Mouse (Mus musculus) myocyte (in vitro differentiated cells): ENCODE results near the gene Osbpl3. TPM values are rescaled to one million over a fixed set of nuclear protein-coding genes. Genes with fewer than 3 reads are reported as not detected.
A peak's percentile ranks its signal among the peaks of the same experiment; 100 is the strongest.

Experiments used
- H3K27me3 ChIP-seq: one replicate; pipeline ENCODE4 v1.6.1; 2011; ENCODE audit not compliant: control insufficient read depth, insufficient read depth, insufficient read length
- H3K36me3 ChIP-seq: one replicate; pipeline ENCODE4 v1.6.1; 2011; ENCODE audit not compliant: control insufficient read depth, insufficient read depth
- H3K4me2 ChIP-seq: one replicate; pipeline ENCODE4 v1.6.1; 2011; ENCODE audit warnings: low read depth, control low read depth
- H3K4me3 ChIP-seq: one replicate; pipeline ENCODE4 v1.5.1; 2011; ENCODE audit warnings: mild to moderate bottlenecking, control low read depth, moderate library complexity
- H3K79me2 ChIP-seq: one replicate; pipeline ENCODE4 v1.6.1; 2011; ENCODE audit not compliant: control insufficient read depth, insufficient read depth
- H3ac ChIP-seq: one replicate; pipeline ENCODE4 v1.6.1; 2011; ENCODE audit not compliant: control insufficient read depth, insufficient read length
- CEBPB ChIP-seq: IDR thresholded peaks from 2 replicates; pipeline ENCODE4 v1.6.1; 2011; ENCODE audit warnings: mild to moderate bottlenecking, moderate library complexity; ENCODE audit not compliant: poor library complexity, insufficient read depth, severe bottlenecking
- E2F4 ChIP-seq: IDR thresholded peaks from one replicate; pipeline ENCODE4 v1.6.1; 2011; ENCODE audit warnings: mild to moderate bottlenecking, control low read depth, moderate library complexity; ENCODE audit not compliant: insufficient read depth
- MAX ChIP-seq: IDR thresholded peaks from one replicate; pipeline ENCODE4 v1.6.1; 2011; ENCODE audit warnings: low read depth, mild to moderate bottlenecking, control low read depth
- MYOD1 ChIP-seq, 3 experiments: IDR thresholded peaks; one replicate each; pipeline ENCODE4 v1.6.1; 2011; ENCODE audit warnings: control low read depth in 2 of 3, low read depth in 2 of 3, mild to moderate bottlenecking in 2 of 3, moderate library complexity in 1 of 3; ENCODE audit not compliant: insufficient read length in 2 of 3, control insufficient read depth in 1 of 3
- MYOG ChIP-seq, 3 experiments: IDR thresholded peaks; one replicate each; pipeline ENCODE4 v1.6.1; 2011; ENCODE audit warnings: control low read depth in 2 of 3, low read depth in 2 of 3, mild to moderate bottlenecking in 2 of 3; ENCODE audit not compliant: insufficient read length in 2 of 3, control insufficient read depth in 1 of 3, insufficient read depth in 1 of 3
- POLR2A ChIP-seq: IDR thresholded peaks from one replicate; pipeline ENCODE4 v1.6.1; 2011; ENCODE audit warnings: low read depth, mild to moderate bottlenecking, control low read depth, moderate library complexity; ENCODE audit not compliant: insufficient read length
- POLR2AphosphoS2 ChIP-seq: IDR thresholded peaks from one replicate; pipeline ENCODE4 v1.6.1; 2011; ENCODE audit warnings: low read depth, control low read depth; ENCODE audit not compliant: insufficient read length
- REST ChIP-seq: IDR thresholded peaks from one replicate; pipeline ENCODE4 v1.6.1; 2011; ENCODE audit warnings: mild to moderate bottlenecking, control low read depth, moderate library complexity; ENCODE audit not compliant: insufficient read depth, insufficient read length
- SRF ChIP-seq: IDR thresholded peaks from one replicate; pipeline ENCODE4 v1.6.1; 2011; ENCODE audit warnings: low read depth; ENCODE audit not compliant: control insufficient read depth, insufficient read length
- TCF12 ChIP-seq: IDR thresholded peaks from one replicate; pipeline ENCODE4 v1.6.1; 2011; ENCODE audit warnings: mild to moderate bottlenecking, control low read depth; ENCODE audit not compliant: poor library complexity, insufficient read depth, severe bottlenecking
- TCF3 ChIP-seq: IDR thresholded peaks from one replicate; pipeline ENCODE4 v1.6.1; 2011; ENCODE audit warnings: low read depth, control low read depth; ENCODE audit not compliant: insufficient read length
- USF1 ChIP-seq: IDR thresholded peaks from one replicate; pipeline ENCODE4 v1.6.1; 2011; ENCODE audit warnings: low read depth, mild to moderate bottlenecking, control low read depth, moderate library complexity
- polyA plus RNA-seq: library from polyadenylated mRNA; unstranded; fragments of >200 nt; fragmentation: generic; extraction: Trizol; gene quantifications from one replicate; pipeline ENCODE4 v1.2.1, GENCODE M21; 2012; ENCODE audit warnings: missing spikeins

The Osbpl3 gene
- polyA plus RNA-seq, 1 experiment = 8.9 TPM

DNA sequence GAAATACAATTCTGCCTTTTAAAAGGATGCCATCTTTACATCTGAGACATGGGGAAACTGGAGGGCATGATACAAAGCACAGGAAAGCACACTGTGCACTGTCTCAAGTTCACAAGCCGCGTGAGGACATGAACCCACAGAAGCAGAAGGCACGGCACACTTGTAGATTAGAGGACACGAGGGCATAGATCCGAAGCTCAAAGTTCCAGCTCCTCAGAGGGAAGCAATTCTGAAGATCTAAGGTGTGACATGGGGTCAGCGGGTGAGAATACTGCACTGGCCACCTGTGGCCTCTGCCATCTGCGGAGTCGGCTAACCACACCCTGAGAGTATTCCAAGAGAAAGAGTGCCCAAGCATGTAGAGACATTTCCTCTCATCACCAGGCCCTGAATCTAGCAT lies 91.6 kb downstream of the Osbpl3 start:
- H3K36me3 ChIP-seq = peaks cover 5% of the 10 kb centered on the region
- TF ChIP-seq POLR2A = no peak
- no peak for TF ChIP-seq MYOD1 (IDR thresholded peaks at IDR 0.05; ENCODE audit: control insufficient read depth in 1 of 3, insufficient read length in 2 of 3, low read depth in 2 of 3)
- no peak for TF ChIP-seq SRF
- no peak for TF ChIP-seq REST
- TF ChIP-seq POLR2AphosphoS2 = no peak
- no peak for TF ChIP-seq TCF12
- TF ChIP-seq CEBPB = no peak
- TF ChIP-seq E2F4 = no peak
- no peak overlapping the region for H3K4me3 ChIP-seq
- H3K79me2 ChIP-seq = no peaks in the 10 kb centered on the region
- no peaks in the 10 kb centered on the region for H3K27me3 ChIP-seq
- no peak overlapping the region for H3K4me2 ChIP-seq
- H3ac ChIP-seq = no peak overlapping the region

DNA sequence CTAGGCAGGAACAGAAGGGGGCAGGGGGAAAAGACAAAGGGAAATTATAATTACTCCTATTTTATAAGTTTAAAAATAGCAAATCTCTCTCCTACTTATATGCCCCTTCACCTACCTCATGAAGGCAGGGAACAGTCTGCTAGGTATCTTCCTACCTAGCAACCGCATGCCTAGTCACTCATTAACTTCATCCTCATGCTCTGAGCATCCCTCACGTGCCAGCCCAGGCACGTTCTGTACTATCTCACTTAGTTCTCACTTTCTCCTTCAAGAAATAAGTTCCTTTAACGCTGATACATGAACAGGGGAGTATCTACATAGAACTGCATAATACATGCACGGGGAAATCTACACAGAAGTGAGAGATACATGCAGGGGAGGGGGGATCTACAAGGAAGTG lies 92.6 kb downstream of the Osbpl3 start:
- H3ac ChIP-seq = no peak overlapping the region
- TF ChIP-seq REST = no peak
- no peak for TF ChIP-seq MYOD1 (IDR thresholded peaks at IDR 0.05; ENCODE audit: control insufficient read depth in 1 of 3, insufficient read length in 2 of 3, low read depth in 2 of 3)
- no peak for TF ChIP-seq POLR2A
- TF ChIP-seq TCF12 = no peak
- no peak for TF ChIP-seq MAX
- TF ChIP-seq MYOG (IDR thresholded peaks at IDR 0.05; ENCODE audit: control insufficient read depth in 1 of 3, insufficient read depth in 1 of 3, insufficient read length in 2 of 3, low read depth in 2 of 3) = no peak
- no peak for TF ChIP-seq POLR2AphosphoS2
- no peak overlapping the region for H3K4me3 ChIP-seq
- no peaks in the 10 kb centered on the region for H3K27me3 ChIP-seq
- no peak overlapping the region for H3K4me2 ChIP-seq
- peaks cover 4% of the 10 kb centered on the region for H3K36me3 ChIP-seq
- H3K79me2 ChIP-seq = no peaks in the 10 kb centered on the region

DNA sequence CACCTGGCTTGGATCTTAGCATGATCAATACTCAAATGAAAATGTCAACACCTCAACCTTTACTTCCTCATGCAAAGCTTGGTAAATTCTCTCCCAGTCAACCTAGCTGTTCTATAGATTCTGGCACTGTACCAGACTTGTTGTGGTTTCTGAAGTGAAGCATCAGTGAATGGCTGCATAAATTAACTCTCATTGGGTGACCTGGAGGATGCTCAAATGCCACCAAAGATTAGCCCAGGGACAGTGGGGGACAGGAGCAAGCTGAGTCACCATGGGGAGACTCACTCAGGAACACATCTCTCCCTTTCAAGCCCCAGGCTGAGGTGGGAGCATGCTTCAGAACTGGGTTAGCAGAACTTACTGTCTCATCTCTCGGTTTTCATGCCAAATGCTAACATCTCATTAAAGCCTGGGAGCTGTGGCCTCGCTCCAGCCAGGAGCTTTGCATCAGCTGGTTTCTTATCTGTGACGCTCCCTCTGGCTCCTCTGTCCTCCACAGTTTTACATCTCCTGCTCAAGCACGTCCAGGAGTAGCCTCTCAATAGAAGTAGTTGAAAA lies 93.2 kb downstream of the Osbpl3 start:
- TF ChIP-seq USF1 (no peak), POLR2A (no peak), POLR2AphosphoS2 (no peak), REST (no peak), TCF3 (no peak), E2F4 (no peak), SRF (no peak), MAX (no peak), TCF12 (no peak), CEBPB (no peak), MYOG (IDR thresholded peaks at IDR 0.05; ENCODE audit: control insufficient read depth in 1 of 3, insufficient read depth in 1 of 3, insufficient read length in 2 of 3, low read depth in 2 of 3) (no peak), MYOD1 (IDR thresholded peaks at IDR 0.05; ENCODE audit: control insufficient read depth in 1 of 3, insufficient read length in 2 of 3, low read depth in 2 of 3) (no peak)
- H3ac ChIP-seq = no peak overlapping the region
- H3K4me3 ChIP-seq = no peak overlapping the region
- H3K36me3 ChIP-seq = no peaks in the 10 kb centered on the region
- no peaks in the 10 kb centered on the region for H3K27me3 ChIP-seq
- no peak overlapping the region for H3K4me2 ChIP-seq
- H3K79me2 ChIP-seq = no peaks in the 10 kb centered on the region

DNA sequence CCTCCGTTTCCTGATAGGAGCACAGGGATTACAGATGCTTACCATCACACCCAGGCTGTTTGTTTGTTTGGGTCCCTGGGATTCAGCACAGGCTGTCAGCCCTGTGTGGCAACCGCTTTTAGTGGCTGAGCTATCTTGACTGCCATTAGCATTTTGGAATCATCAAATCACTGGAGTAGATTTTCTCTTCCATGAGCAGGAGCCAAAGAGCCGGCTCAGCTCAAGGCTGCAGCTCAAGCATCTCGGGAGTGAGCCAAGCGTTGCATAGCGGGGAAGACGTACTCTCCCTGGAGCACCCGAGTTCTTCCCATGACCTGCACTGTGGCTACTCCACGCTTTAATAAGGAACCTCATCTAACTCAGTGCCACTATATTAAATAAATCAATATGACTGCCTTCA lies 93.8 kb downstream of the Osbpl3 start:
- Histone ChIP-seq H3K27me3 (no peaks in the 10 kb centered on the region), H3K36me3 (no peaks in the 10 kb centered on the region)
- TF ChIP-seq POLR2A = no peak
- no peak for TF ChIP-seq MAX
- TF ChIP-seq TCF3 = no peak
- TF ChIP-seq E2F4 = no peak
- no peak for TF ChIP-seq CEBPB
- no peak for TF ChIP-seq POLR2AphosphoS2
- no peak for TF ChIP-seq USF1
- TF ChIP-seq MYOD1 (IDR thresholded peaks at IDR 0.05; ENCODE audit: control insufficient read depth in 1 of 3, insufficient read length in 2 of 3, low read depth in 2 of 3) = no peak
- no peak for TF ChIP-seq TCF12
- TF ChIP-seq SRF = no peak
- TF ChIP-seq REST = no peak
- no peak for TF ChIP-seq MYOG (IDR thresholded peaks at IDR 0.05; ENCODE audit: control insufficient read depth in 1 of 3, insufficient read depth in 1 of 3, insufficient read length in 2 of 3, low read depth in 2 of 3)

DNA sequence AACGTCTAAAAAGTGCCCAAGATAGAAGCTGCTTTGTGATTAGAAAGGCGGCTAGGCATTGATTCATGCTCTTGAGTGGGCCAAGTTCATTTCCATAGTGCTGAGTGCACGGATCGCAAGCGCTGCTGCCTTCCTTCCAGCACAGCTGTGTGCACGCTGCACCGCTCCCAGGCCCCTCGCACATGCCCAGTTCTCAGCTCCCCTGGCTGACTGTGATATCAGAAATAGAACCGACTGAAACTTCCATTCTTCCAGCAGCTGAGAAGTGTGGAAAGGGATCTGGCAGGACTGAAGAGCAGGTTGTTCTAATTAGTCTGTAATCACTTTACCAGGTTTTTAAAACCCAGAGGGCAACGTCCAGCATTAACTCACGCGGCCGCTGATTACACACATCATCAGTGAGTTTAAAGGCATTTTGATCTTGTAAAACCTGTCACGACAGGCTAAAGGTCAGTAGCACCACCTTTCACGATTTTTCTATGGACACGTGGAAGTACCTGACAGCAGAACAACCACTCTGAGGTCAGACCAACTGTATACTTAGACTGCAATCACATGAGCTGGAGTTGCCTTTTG lies 97.8 kb downstream of the Osbpl3 start:
- Histone ChIP-seq H3K27me3 (no peaks in the 10 kb centered on the region), H3ac (no peak overlapping the region), H3K4me3 (no peak overlapping the region), H3K4me2 (no peak overlapping the region), H3K36me3 (no peaks in the 10 kb centered on the region), H3K79me2 (no peaks in the 10 kb centered on the region)
- TF ChIP-seq MYOD1 (IDR thresholded peaks at IDR 0.05; ENCODE audit: control insufficient read depth in 1 of 3, insufficient read length in 2 of 3, low read depth in 2 of 3) (peak in 1 of 3 experiments; percentile 13), MYOG (IDR thresholded peaks at IDR 0.05; ENCODE audit: control insufficient read depth in 1 of 3, insufficient read depth in 1 of 3, insufficient read length in 2 of 3, low read depth in 2 of 3) (peak in 1 of 3 experiments; percentile 53), E2F4 (no peak)

More for the DNA sequence above, 93.8 kb downstream of the Osbpl3 start:
- no peak overlapping the region for H3K4me3 ChIP-seq
- no peaks in the 10 kb centered on the region for H3K79me2 ChIP-seq
- no peak overlapping the region for H3ac ChIP-seq
- H3K4me2 ChIP-seq = no peak overlapping the region
